32 mouse cellular contexts compared by ENCODE assay signal in the genomic region with DNA sequence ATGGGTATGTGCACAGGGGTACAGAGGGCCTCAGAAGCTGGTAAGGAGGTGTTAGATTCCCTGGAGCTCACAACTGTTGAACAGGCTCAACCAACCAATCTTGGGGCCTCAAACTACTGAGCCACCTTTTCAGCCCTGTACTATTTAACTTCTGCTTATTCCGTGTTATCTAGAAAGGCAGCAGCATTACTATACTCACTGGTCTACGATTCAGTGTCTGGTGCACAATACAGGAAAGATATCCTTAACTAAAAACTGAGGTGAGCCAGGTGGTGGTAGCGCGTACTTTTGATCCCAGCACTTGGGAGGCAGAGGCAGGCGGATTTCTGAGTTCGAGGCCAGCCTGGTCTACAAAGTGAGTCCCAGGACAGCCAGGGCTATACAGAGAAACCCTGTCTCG. TPM values are rescaled to one million over a fixed set of nuclear protein-coding genes. Genes with fewer than 3 reads are reported as not detected.
"Had no signal": no experiment of that assay in that cellular context is flagged by ENCODE, and none has a peak within 500 bp of the region (broad histone marks: within the 10 kb centered on the region; RNA-seq: fewer than 3 reads in every experiment).

No protein-coding gene starts in this region.

- H3K4me1 ChIP-seq: limb, embryonic 10.5 days; limb, embryonic 12.5 days; limb, embryonic 13.5 days; limb, embryonic 15.5 days; liver, embryonic 12.5 days; liver, embryonic 13.5 days; liver, embryonic 15.5 days; lung, embryonic 15.5 days; megakaryocyte, embryonic 14.5 days; midbrain, embryonic 10.5 days; midbrain, embryonic 12.5 days; midbrain, embryonic 13.5 days; neural tube, embryonic 12.5 days had no signal

- H3K27me3 ChIP-seq: limb, embryonic 12.5 days; limb, embryonic 13.5 days; limb, embryonic 15.5 days; liver, embryonic 12.5 days; liver, embryonic 13.5 days; liver, embryonic 15.5 days; lung, embryonic 15.5 days; megakaryocyte, embryonic 14.5 days; midbrain, embryonic 12.5 days; midbrain, embryonic 13.5 days; neural tube, embryonic 12.5 days had no signal

- H3K4me2 ChIP-seq: limb, embryonic 12.5 days; limb, embryonic 13.5 days; limb, embryonic 15.5 days; liver, embryonic 11.5 days; liver, embryonic 12.5 days; liver, embryonic 13.5 days; liver, embryonic 15.5 days; lung, embryonic 14.5 days; lung, embryonic 15.5 days; midbrain, embryonic 12.5 days; midbrain, embryonic 13.5 days; neural tube, embryonic 12.5 days had no signal

- ATAC-seq: liver, embryonic 12.5 days; liver, postnatal 0 days; lung, postnatal 0 days; midbrain, embryonic 13.5 days; midbrain, embryonic 16.5 days had no signal

- H3K9ac ChIP-seq: limb, embryonic 12.5 days; limb, embryonic 13.5 days; limb, embryonic 15.5 days; liver, embryonic 12.5 days; liver, embryonic 13.5 days; liver, embryonic 14.5 days; liver, embryonic 15.5 days; liver, postnatal 0 days; lung, embryonic 14.5 days; lung, embryonic 15.5 days; midbrain, embryonic 12.5 days; midbrain, embryonic 13.5 days; neural tube, embryonic 12.5 days had no signal

- H3K9me3 ChIP-seq: limb, embryonic 10.5 days; limb, embryonic 12.5 days; limb, embryonic 13.5 days; limb, embryonic 15.5 days; liver, embryonic 12.5 days; liver, embryonic 13.5 days; liver, embryonic 15.5 days; lung, embryonic 15.5 days; megakaryocyte, embryonic 14.5 days; midbrain, embryonic 10.5 days; midbrain, embryonic 12.5 days; midbrain, embryonic 13.5 days; neural tube, embryonic 12.5 days had no signal

- H3K27ac ChIP-seq: limb, embryonic 10.5 days; limb, embryonic 12.5 days; limb, embryonic 13.5 days; limb, embryonic 15.5 days; liver, embryonic 12.5 days; liver, embryonic 13.5 days; liver, embryonic 14.5 days; liver, embryonic 15.5 days; lung, embryonic 15.5 days; macrophage; midbrain, embryonic 10.5 days; midbrain, embryonic 12.5 days; midbrain, embryonic 13.5 days; neural tube, embryonic 12.5 days had no signal

- H3K4me3 ChIP-seq: limb, embryonic 10.5 days; limb, embryonic 12.5 days; limb, embryonic 13.5 days; limb, embryonic 15.5 days; liver, embryonic 12.5 days; liver, embryonic 13.5 days; liver, embryonic 15.5 days; lung, embryonic 15.5 days; megakaryocyte, embryonic 14.5 days; midbrain, embryonic 10.5 days; midbrain, embryonic 12.5 days; midbrain, embryonic 13.5 days; myocyte; neural tube, embryonic 12.5 days had no signal

- DNase-seq: left cerebral cortex, postnatal 4 days; liver; liver, embryonic 13.5 days; liver, postnatal 0 days; lung, adult 18-20 months; lung, adult 2 months; lung, embryonic 14.5 days; lung, postnatal 10 days; lung, postnatal 14 days; lung, postnatal 36 days; lung, postnatal 4 days; midbrain, embryonic 14.5 days had no signal

RNA-seq across cellular contexts. Expression of gene Mst1r, which starts 57.8 kb away (rescaled TPM):
- total RNA-seq: megakaryocyte progenitor cell, adult 5-6 weeks; megakaryocyte-erythroid progenitor cell, adult 5-6 weeks had no signal
- polyA plus RNA-seq: macrophage had no signal
